Mouse (Mus musculus) B cell, adult 62 days (primary cell): ENCODE measurements around the gene Apopt1. TPM values are rescaled to one million over a fixed set of nuclear protein-coding genes. Genes with fewer than 3 reads are reported as not detected.

Experiments used
- total RNA-seq: library from RNA; stranded (reverse); gene quantifications from 4 replicates; pipeline ENCODE4 v1.2.4, GENCODE M21; 2023

Gene Apopt1
- total RNA-seq, result 21.7 to 26.3 TPM (median 24.4 TPM) in 4 replicates

GRCm38 (mm10) chr12:111713004-111713651 lies at the start of gene Apopt1, which contains the start of gene Bag5:
TSS of gene Apopt1 (plus strand) at chr12:111713261.
TSS of gene Bag5 (minus strand) at chr12:111713257.

DNA sequence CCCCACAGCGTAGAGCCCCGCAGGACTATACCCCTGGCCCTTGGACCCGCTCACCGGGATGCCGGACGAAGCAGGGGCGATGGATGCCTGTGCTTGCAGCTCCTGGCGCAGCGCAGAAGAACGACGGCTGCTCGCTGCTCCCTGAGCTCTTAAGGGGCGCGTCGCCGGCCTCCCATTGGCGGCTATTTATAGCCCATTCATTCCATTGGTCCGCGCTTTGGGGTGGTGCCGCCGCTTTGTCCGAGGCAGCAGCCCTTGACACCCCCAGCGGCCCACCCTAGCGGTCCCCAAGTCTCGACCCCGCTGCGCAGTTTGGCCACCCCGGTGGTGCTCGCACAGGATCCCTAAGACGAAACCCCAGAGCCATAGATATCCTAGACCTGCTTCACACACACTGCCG lies 40.9 kb upstream of the Apopt1 start, which contains the start of gene Ckb:
Gene Ckb, minus strand, starts transcription at position 163 of the 400 bp plus-strand sequence.

GRCm38 (mm10) chr12:111677882-111678669 lies 35.0 kb upstream of the Apopt1 start, which contains the start of gene Trmt61a:
TSS of gene Trmt61a (plus strand) at chr12:111678105.

DNA sequence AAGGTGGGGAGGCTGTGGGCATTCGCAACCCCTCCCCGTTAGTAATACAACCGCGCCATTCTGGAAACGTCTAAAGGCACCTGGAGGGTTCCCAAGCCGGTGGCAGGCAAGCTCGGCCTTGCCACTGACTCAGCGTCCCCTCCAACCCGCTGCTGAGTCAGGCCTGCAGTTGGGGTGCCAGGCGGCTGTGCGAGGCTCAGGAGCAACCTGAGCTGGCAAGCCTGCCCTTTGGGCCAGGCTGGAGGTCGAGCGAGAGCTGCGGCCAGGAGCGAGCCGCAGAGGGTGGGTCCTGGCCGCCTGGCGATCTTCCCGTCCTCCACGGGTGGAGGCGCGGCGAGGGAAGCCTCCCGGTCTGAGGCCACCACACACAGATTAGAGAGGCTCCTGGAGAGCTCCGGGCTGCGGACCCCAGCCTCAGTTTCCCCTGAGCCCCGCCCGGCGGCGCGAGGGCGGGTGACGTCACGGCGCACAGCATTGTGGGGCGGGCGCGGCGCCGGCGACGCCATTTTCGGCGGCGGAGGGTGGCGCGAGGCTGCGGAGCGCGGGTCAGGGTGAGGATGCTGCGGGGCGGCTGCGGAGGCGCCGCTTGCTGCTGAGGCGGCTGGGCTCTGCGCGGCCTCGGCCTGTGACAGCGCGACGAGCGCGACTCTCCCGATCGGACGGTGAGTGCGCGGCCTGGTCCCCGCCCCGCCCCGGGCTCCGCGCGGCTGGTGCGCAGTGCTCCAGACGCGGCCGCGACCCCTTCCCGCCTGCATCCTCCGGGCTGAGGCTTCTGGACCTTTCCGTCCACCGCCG lies 45.5 kb downstream of the Apopt1 start, which contains the start of gene Klc1:
Gene Klc1, plus strand, starts transcription at position 469 of the 795 bp plus-strand sequence.

Other genes starting within 250 kb of the Apopt1 start
- not detected in 4 replicates for gene Gm266, start 227.4 kb upstream of the Apopt1 start, total RNA-seq
- gene Eif5, start 175.2 kb upstream of the Apopt1 start, total RNA-seq, result 1,164 to 1,231 TPM (median 1,180 TPM) in 4 replicates
- gene Mark3, start 138.7 kb upstream of the Apopt1 start, total RNA-seq, result 77.7 to 92.2 TPM (median 85.0 TPM) in 4 replicates
- 0.78 to 4.1 TPM (median 3.1 TPM) in 4 replicates for gene Ckb, start 40.9 kb upstream of the Apopt1 start, total RNA-seq
- gene Trmt61a, start 35.2 kb upstream of the Apopt1 start, total RNA-seq, result 12.0 to 19.1 TPM (median 13.8 TPM) in 4 replicates
- gene Bag5, start within 50 bp of the Apopt1 start, total RNA-seq, result 21.0 to 24.5 TPM (median 22.4 TPM) in 4 replicates
- 58.0 to 72.8 TPM (median 71.0 TPM) in 4 replicates for gene Klc1, start 45.6 kb downstream of the Apopt1 start, total RNA-seq
- gene Xrcc3, start 100.6 kb downstream of the Apopt1 start, total RNA-seq, result 1.4 to 2.7 TPM (median 1.9 TPM) in 4 replicates
- gene Zfyve21, start 100.9 kb downstream of the Apopt1 start, total RNA-seq, result 1.6 to 3.3 TPM (median 1.8 TPM) in 4 replicates
- gene Ppp1r13b, start 194.8 kb downstream of the Apopt1 start, total RNA-seq, result 45.6 to 48.6 TPM (median 47.1 TPM) in 4 replicates